Mouse (Mus musculus): ENCODE data around the gene Acer3. TPM values are rescaled to one million over a fixed set of nuclear protein-coding genes. Genes with fewer than 3 reads are reported as not detected.
A peak's percentile ranks its signal among the peaks of the same experiment; 100 is the strongest.

The Acer3 gene
- polyA plus RNA-seq, 1 experiment from 2014 or later = 23.2 TPM

DNA sequence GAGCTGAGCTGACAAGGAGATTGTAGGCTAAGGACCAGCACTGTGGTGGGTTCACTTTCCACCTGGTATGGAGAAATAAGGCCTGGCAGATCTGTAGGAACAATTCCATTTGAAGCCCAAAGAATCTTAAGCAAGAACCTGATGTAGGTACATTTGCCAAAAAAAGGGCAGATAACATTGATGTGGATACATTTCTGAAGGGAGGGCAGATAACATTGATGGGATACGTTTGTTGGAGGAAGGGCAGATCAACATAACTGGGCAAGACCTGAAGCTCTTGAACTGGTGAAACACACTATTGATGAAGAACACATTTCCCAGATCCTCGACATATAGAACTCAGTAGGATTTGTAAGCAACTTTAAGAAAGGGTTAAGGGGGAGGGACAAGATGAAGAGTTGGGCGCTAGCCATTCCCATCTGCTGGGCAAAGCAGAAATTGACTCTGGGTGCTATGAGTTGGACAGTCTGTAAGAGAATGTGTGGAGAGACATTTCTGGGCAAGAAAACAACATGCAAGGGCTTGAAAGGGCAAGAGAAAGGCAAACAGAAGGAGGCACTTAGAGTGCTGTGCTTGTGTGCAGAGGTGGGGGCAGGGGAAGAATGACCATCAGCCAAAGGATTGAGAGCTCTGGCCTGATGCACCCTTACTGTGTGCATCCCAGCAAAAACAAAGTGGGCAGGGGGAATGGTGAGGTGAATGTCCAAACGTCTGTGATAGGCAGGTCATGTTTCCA, 8.7 kb downstream of the Acer3 start:
- no peak overlapping the region for H3K4me2 ChIP-seq (ENCODE audit: low read depth, low read length)
- no peak overlapping the region for H3K4me3 ChIP-seq (ENCODE audit: low read depth, low read length)
- peaks cover 5% of the 10 kb centered on the region for H3K4me1 ChIP-seq (ENCODE audit: control insufficient read depth, low read depth, low read length)
- no peaks in the 10 kb centered on the region for H3K9me3 ChIP-seq (replicated peaks; ENCODE audit: control insufficient read depth, low read length)
- ATAC-seq (ENCODE audit: low read depth) = no peak
- H3K36me3 ChIP-seq (ENCODE audit: control insufficient read depth, insufficient read depth) = no peaks in the 10 kb centered on the region
- 47% methylated on average over 4 of the region's 4 CpGs for WGBS (ENCODE audit: insufficient replicate concordance)
- H3K27me3 ChIP-seq (ENCODE audit: control insufficient read depth, insufficient read depth, low read depth, low read length) = no peaks in the 10 kb centered on the region; the same call in 1 of the 2 replicates
- H3K27ac ChIP-seq (ENCODE audit: low read length) = no peak overlapping the region
- no peak overlapping the region for H3K9ac ChIP-seq (ENCODE audit: low read depth, low read length)

DNA sequence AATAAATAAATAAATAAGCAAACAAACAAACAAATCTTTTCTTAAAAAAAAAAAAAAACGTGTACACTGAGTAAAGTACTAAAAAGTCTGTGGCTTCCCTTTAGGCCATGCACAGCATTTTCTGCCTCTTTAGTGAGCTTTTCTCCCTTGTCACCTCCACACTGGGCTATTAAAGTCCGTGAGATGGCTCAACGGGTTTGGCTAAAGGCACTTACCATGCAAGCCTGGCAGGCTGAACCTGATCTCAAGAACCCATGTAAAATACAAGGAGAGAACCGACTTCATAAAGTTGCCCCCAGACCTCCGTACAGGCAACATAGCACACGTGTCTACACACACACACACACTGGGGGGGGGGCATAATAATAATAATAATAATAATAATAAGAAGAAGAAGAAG, 10.7 kb downstream of the Acer3 start:
- ATAC-seq (ENCODE audit: low read depth) = no peak
- 64% methylated on average over 6 of the region's 6 CpGs for WGBS (ENCODE audit: insufficient replicate concordance)
- no peak overlapping the region for H3K4me2 ChIP-seq (ENCODE audit: low read depth, low read length)

DNA sequence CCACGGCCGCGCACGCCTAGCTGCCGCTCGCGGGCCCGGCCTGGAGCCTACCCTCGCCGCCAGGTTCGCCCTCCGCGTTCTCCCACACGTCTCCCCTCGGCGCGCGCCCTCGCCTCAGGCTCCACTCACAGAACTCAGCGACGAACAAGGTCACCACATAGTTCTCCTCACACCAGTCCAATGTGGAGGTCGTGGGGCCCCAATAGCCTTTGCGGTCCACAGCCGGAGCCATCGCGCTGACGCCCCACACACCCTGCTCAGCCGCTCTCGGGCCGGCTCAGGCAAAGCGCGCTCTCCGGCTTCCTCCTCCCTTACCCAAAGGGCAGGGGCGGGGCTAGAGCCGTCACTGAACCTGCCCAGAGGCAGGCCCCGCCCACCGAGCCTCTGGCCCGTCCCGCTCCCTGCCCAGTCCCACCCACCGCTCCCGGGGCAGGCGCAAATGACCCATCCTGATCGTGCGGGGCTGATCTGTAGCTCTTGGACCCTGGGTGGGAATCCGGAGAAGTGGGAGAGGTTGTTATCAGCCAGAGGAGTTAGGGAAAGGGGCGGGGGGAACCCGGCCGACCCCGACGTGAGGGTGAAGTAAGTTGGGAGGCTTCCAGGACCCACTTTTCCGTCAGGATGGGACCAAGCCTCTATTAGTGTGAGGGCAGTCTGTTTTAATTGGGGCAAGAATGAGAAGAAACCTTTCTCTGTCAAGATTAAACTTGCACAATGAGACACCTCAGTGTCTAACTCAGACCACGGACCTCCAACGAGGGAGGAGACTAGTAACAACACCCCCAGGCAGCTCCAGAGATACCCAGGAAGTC, 11.6 kb downstream of the Acer3 start:
- H3K36me3 ChIP-seq (ENCODE audit: control insufficient read depth, insufficient read depth) = no peaks in the 10 kb centered on the region
- peak overlapping the region; percentile 97 for H3K9ac ChIP-seq (ENCODE audit: low read depth, low read length)
- peak overlapping the region; percentile 88 for H3K4me2 ChIP-seq (ENCODE audit: low read depth, low read length)
- H3K4me3 ChIP-seq (ENCODE audit: low read depth, low read length) = peak overlapping the region; percentile 91
- H3K27me3 ChIP-seq (ENCODE audit: control insufficient read depth, insufficient read depth, low read depth, low read length) = no peaks in the 10 kb centered on the region; the same call in 1 of the 2 replicates
- H3K4me1 ChIP-seq (ENCODE audit: control insufficient read depth, low read depth, low read length) = peaks cover 5% of the 10 kb centered on the region
- under 1% methylated on average over 53 of the region's 53 CpGs for WGBS (ENCODE audit: insufficient replicate concordance)
- ATAC-seq (ENCODE audit: low read depth) = peak; percentile 99
- H3K27ac ChIP-seq (ENCODE audit: low read length) = peak overlapping the region; percentile 80
- no peaks in the 10 kb centered on the region for H3K9me3 ChIP-seq (replicated peaks; ENCODE audit: control insufficient read depth, low read length)

More for the DNA sequence above, 10.7 kb downstream of the Acer3 start:
- Histone ChIP-seq H3K27me3 (ENCODE audit: control insufficient read depth, insufficient read depth, low read depth, low read length) (no peaks in the 10 kb centered on the region; the same call in 1 of the 2 replicates), H3K4me3 (ENCODE audit: low read depth, low read length) (no peak overlapping the region), H3K9ac (ENCODE audit: low read depth, low read length) (no peak overlapping the region), H3K36me3 (ENCODE audit: control insufficient read depth, insufficient read depth) (no peaks in the 10 kb centered on the region), H3K9me3 (replicated peaks; ENCODE audit: control insufficient read depth, low read length) (no peaks in the 10 kb centered on the region), H3K4me1 (ENCODE audit: control insufficient read depth, low read depth, low read length) (peaks cover 5% of the 10 kb centered on the region), H3K27ac (ENCODE audit: low read length) (no peak overlapping the region)

DNA sequence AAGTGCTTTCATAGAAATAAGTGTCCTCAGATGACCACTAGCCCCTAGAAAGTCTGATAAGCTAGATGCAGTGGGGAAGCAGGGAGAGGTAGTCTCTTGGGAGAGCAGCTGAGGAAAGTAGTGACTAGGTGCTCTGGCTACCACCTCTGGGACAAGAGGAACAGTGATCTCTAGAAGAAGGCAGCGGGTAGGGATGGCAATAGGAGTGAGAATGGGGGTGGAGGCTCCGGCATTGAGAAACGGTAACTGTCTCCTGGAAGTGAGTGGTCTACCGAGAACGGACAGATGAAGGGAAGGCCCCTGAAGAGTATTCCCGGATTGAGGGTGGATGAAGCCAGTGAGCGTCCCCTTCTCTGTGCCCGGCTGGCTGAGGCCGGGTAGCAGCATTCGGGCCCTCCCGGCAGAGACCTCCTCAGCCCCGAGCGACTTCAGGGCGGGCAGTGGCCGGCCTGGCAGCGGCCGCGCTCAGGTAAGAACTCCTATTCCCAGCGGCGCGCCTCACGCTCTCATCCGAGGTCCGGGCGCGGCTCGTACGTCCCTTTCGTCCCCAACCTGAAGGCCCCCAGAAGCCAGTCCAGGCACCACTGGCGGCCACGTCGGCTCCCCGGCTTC, 12.3 kb downstream of the Acer3 start:
- H3K27ac ChIP-seq (ENCODE audit: low read length) = peak overlapping the region; percentile 80
- under 1% methylated on average over 33 of the region's 33 CpGs for WGBS (ENCODE audit: insufficient replicate concordance)

GRCm38 (mm10) chr7:98307921-98308606, 12.9 kb downstream of the Acer3 start:
- Histone ChIP-seq H3K9ac (ENCODE audit: low read depth, low read length) (peak overlapping the region; percentile 97), H3K4me3 (ENCODE audit: low read depth, low read length) (peak overlapping the region; percentile 91), H3K9me3 (replicated peaks; ENCODE audit: control insufficient read depth, low read length) (no peaks in the 10 kb centered on the region), H3K36me3 (ENCODE audit: control insufficient read depth, insufficient read depth) (no peaks in the 10 kb centered on the region), H3K27me3 (ENCODE audit: control insufficient read depth, insufficient read depth, low read depth, low read length) (no peaks in the 10 kb centered on the region; the same call in 1 of the 2 replicates), H3K27ac (ENCODE audit: low read length) (peak overlapping the region; percentile 80; the same call in 1 of the 2 replicates), H3K4me2 (ENCODE audit: low read depth, low read length) (peak overlapping the region; percentile 88), H3K4me1 (ENCODE audit: control insufficient read depth, low read depth, low read length) (peaks cover 5% of the 10 kb centered on the region)
- WGBS (ENCODE audit: insufficient replicate concordance) = 31% methylated on average over 9 of the region's 9 CpGs
- no peak for ATAC-seq (ENCODE audit: low read depth)

More for the DNA sequence above, 12.3 kb downstream of the Acer3 start:
- H3K4me1 ChIP-seq (ENCODE audit: control insufficient read depth, low read depth, low read length) = peaks cover 5% of the 10 kb centered on the region
- peak overlapping the region; percentile 97 for H3K9ac ChIP-seq (ENCODE audit: low read depth, low read length)
- H3K9me3 ChIP-seq (replicated peaks; ENCODE audit: control insufficient read depth, low read length) = no peaks in the 10 kb centered on the region
- H3K27me3 ChIP-seq (ENCODE audit: control insufficient read depth, insufficient read depth, low read depth, low read length) = no peaks in the 10 kb centered on the region; the same call in 1 of the 2 replicates
- peak overlapping the region; percentile 91 for H3K4me3 ChIP-seq (ENCODE audit: low read depth, low read length)
- no peaks in the 10 kb centered on the region for H3K36me3 ChIP-seq (ENCODE audit: control insufficient read depth, insufficient read depth)
- H3K4me2 ChIP-seq (ENCODE audit: low read depth, low read length) = peak overlapping the region; percentile 88
- peak; percentile 63 for ATAC-seq (ENCODE audit: low read depth)

DNA sequence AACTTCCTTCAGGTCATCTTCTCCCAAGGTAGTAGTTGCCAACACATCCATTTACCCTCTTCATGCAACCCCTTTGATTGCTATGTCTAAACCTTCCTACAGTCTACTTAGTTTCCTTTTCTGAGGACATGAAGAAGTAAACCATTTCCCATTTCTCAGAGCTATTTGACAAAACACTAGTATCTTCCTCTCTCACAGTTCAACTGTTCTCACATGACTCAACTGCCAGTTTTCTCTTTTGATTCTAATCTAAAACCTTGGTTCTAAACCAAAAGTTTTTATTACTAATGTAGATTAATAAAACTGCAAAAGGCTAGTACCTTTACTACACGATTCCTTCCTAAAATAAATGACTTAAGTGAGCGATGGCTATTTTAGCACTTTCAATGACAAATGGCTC, 13.6 kb downstream of the Acer3 start:
- H3K27ac ChIP-seq (ENCODE audit: low read length) = no peak overlapping the region
- ATAC-seq (ENCODE audit: low read depth) = no peak
- no peak overlapping the region for H3K9ac ChIP-seq (ENCODE audit: low read depth, low read length)
- H3K9me3 ChIP-seq (replicated peaks; ENCODE audit: control insufficient read depth, low read length) = no peaks in the 10 kb centered on the region
- no peaks in the 10 kb centered on the region for H3K36me3 ChIP-seq (ENCODE audit: control insufficient read depth, insufficient read depth)
- peaks cover 5% of the 10 kb centered on the region for H3K4me1 ChIP-seq (ENCODE audit: control insufficient read depth, low read depth, low read length)
- H3K4me2 ChIP-seq (ENCODE audit: low read depth, low read length) = peak overlapping the region; percentile 88; the same call in 1 of the 2 replicates
- no peaks in the 10 kb centered on the region; the same call in 1 of the 2 replicates for H3K27me3 ChIP-seq (ENCODE audit: control insufficient read depth, insufficient read depth, low read depth, low read length)
- peak overlapping the region; percentile 9; the same call in 1 of the 2 replicates for H3K4me3 ChIP-seq (ENCODE audit: low read depth, low read length)
- WGBS (ENCODE audit: insufficient replicate concordance) = 70% methylated on average over 2 of the region's 2 CpGs

- Histone ChIP-seq H3K9me3 (replicated peaks; ENCODE audit: control insufficient read depth, low read length) (no peaks in the 10 kb centered on the region), H3K4me2 (ENCODE audit: low read depth, low read length) (no peak overlapping the region), H3K4me3 (ENCODE audit: low read depth, low read length) (no peak overlapping the region), H3K36me3 (ENCODE audit: control insufficient read depth, insufficient read depth) (no peaks in the 10 kb centered on the region), H3K9ac (ENCODE audit: low read depth, low read length) (no peak overlapping the region), H3K27me3 (ENCODE audit: control insufficient read depth, insufficient read depth, low read depth, low read length) (no peaks in the 10 kb centered on the region), H3K4me1 (ENCODE audit: control insufficient read depth, low read depth, low read length) (no peaks in the 10 kb centered on the region), H3K27ac (ENCODE audit: low read length) (no peak overlapping the region)
- no peak for ATAC-seq (ENCODE audit: low read depth)
- WGBS (ENCODE audit: insufficient replicate concordance) = 55% methylated on average over 1 of the region's 1 CpGs
These were observed 28.1 kb downstream of the Acer3 start for GRCm38 (mm10) chr7:98292901-98293300.

GRCm38 (mm10) chr7:98289585-98289984, 31.4 kb downstream of the Acer3 start:
- H3K27me3 ChIP-seq (ENCODE audit: control insufficient read depth, insufficient read depth, low read depth, low read length) = no peaks in the 10 kb centered on the region
- no peaks in the 10 kb centered on the region for H3K9me3 ChIP-seq (replicated peaks; ENCODE audit: control insufficient read depth, low read length)
- no peaks in the 10 kb centered on the region for H3K36me3 ChIP-seq (ENCODE audit: control insufficient read depth, insufficient read depth)
- H3K4me3 ChIP-seq (ENCODE audit: low read depth, low read length) = no peak overlapping the region
- no peak overlapping the region for H3K27ac ChIP-seq (ENCODE audit: low read length)
- H3K9ac ChIP-seq (ENCODE audit: low read depth, low read length) = no peak overlapping the region
- no peaks in the 10 kb centered on the region for H3K4me1 ChIP-seq (ENCODE audit: control insufficient read depth, low read depth, low read length)
- no peak for ATAC-seq (ENCODE audit: low read depth)
- 22% methylated on average over 3 of the region's 3 CpGs for WGBS (ENCODE audit: insufficient replicate concordance)
- H3K4me2 ChIP-seq (ENCODE audit: low read depth, low read length) = no peak overlapping the region

Data from liver, embryonic 16.5 days (tissue).